Mouse (Mus musculus) neural tube, embryonic 15.5 days (tissue): ENCODE data around the gene Tnik. TPM values are rescaled to one million over a fixed set of nuclear protein-coding genes. Genes with fewer than 3 reads are reported as not detected.

ENCODE experiments used
- ATAC-seq: fragments of 200-750 bp; cut with Nextera tagmentation; 2 replicates; pipeline ENCODE4 v1.8.0; 2017; ENCODE audit warnings: mild to moderate bottlenecking, moderate TSS enrichment, moderate library complexity; ENCODE audit not compliant: low FRiP score
- H3K27ac ChIP-seq: fragments of 300-500 bp; sonication (generic); replicated peaks from 2 replicates; pipeline ENCODE4 v1.5.1; 2015; ENCODE audit warnings: mild to moderate bottlenecking, inconsistent platforms
- H3K27me3 ChIP-seq: fragments of 300-500 bp; sonication (generic); replicated peaks from 2 replicates; pipeline ENCODE4 v1.6.1; 2015; ENCODE audit warnings: inconsistent platforms
- H3K36me3 ChIP-seq: fragments of 300-500 bp; sonication (generic); 2 replicates; pipeline ENCODE4 v1.6.1; 2015; ENCODE audit warnings: inconsistent platforms
- H3K4me1 ChIP-seq: fragments of 300-500 bp; sonication (generic); 2 replicates; pipeline ENCODE4 v1.6.1; 2015; ENCODE audit warnings: inconsistent platforms
- H3K4me2 ChIP-seq: fragments of 300-500 bp; sonication (generic); 2 replicates; pipeline ENCODE4 v1.6.1; 2015; ENCODE audit warnings: inconsistent platforms, mild to moderate bottlenecking, moderate library complexity
- H3K4me3 ChIP-seq: fragments of 300-500 bp; sonication (generic); replicated peaks from 2 replicates; pipeline ENCODE4 v1.5.1; 2015; ENCODE audit warnings: mild to moderate bottlenecking, inconsistent platforms
- H3K9ac ChIP-seq: fragments of 300-500 bp; sonication (generic); replicated peaks from 2 replicates; pipeline ENCODE4 v1.6.1; 2015; ENCODE audit warnings: mild to moderate bottlenecking, inconsistent platforms
- H3K9me3 ChIP-seq: fragments of 300-500 bp; sonication (generic); replicated peaks from 2 replicates; pipeline ENCODE4 v1.6.1; 2016; ENCODE audit warnings: inconsistent platforms
- WGBS: fragments of 180-500 bp; shearing (Covaris S2); methylation state at CpG from one replicate; pipeline ENCODE4 v1.1.7; 2015; ENCODE audit warnings: mixed read lengths; 5-methylcytosine and 5-hydroxymethylcytosine counted together
- polyA plus RNA-seq: library from polyadenylated mRNA; unstranded; fragments of >200 nt; fragmentation: Nextera tagmentation; extraction: Ambion mirVana; gene quantifications from 2 replicates; pipeline ENCODE4 v1.2.1, GENCODE M21; 2015

The Tnik gene
- polyA plus RNA-seq, 1 experiment from 2014 or later = 67.3 TPM

DNA sequence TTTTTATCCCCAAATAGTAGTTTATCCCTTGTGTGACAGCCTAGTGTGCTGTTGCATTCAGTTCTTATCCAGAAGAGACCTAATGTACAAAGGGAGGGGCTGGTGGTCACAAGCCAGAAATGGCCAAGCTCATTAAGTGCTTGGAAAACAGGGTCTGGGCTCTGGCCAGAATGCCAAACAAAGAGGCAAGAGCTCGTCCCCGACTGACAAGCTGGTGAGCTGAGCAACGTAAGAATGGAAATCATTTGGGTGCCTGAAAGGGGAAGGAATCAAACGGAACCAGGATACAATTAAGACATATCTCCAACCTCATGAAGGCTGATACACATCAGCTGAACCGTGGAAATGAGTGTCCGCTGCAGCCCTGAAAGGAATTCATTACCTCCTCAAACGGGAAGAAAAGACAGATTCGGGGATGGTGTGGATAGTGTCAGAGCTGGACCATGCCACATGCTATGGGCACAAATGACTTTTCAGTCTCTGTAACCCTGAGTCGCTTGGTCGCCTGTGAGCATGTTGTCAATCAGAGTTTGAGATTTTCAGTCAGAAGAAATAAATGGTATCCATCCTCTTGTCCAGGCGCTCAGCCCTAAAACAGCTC, 120.6 kb downstream of the Tnik start:
- Histone ChIP-seq H3K4me3 (no peak overlapping the region), H3K9me3 (no peaks in the 10 kb centered on the region), H3K36me3 (no peaks in the 10 kb centered on the region), H3K27me3 (no peaks in the 10 kb centered on the region), H3K4me1 (peaks cover 28% of the 10 kb centered on the region), H3K4me2 (peak overlapping the region; percentile 26), H3K9ac (no peak overlapping the region), H3K27ac (peak overlapping the region; percentile 38)
- ATAC-seq = no peak
- 41% methylated on average over 11 of the region's 11 CpGs for WGBS

DNA sequence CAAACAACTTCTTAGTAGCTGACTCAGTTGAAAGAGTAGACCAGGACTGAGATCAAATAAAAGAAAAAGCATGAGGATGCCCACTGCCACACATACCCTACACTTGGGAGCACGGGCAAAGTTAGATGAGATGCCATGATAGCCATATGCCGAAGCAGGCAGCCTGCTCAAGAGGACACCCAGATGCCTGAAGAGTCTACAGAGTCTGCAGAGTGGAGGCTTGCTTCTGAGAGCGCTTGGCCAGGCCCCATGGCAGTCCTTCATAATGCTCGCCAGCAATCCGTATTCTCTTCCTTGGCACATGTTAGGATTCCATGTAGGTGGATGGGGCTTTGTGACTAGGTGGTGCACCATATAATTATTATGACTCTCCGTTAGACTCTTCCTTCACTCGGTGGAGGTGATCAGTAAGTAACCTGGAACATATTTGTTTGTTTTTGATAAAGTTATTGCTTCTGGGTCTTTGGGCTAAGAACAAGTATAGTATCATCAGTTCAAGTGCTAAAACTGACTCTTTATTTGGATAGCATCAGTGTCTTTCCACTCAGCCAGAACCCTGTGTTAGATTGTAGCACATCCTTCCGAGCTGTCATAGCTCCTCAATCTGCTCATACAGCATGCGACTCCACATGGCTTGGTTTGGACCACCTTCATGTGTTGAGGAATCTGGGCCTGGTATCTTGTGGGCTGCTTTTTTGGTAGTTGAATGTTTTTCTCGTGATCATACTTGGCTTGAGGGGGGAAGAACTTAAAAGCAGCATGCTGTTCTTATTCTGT, 122.4 kb downstream of the Tnik start:
- Histone ChIP-seq H3K9ac (no peak overlapping the region), H3K27ac (peak overlapping the region; percentile 28; the same call in 1 of the 2 replicates), H3K4me3 (no peak overlapping the region), H3K4me1 (peaks cover 28% of the 10 kb centered on the region), H3K4me2 (no peak overlapping the region), H3K36me3 (no peaks in the 10 kb centered on the region), H3K9me3 (no peaks in the 10 kb centered on the region), H3K27me3 (no peaks in the 10 kb centered on the region)
- ATAC-seq = no peak; the same call in 1 of the 2 replicates
- WGBS = 94% methylated on average over 10 of the region's 10 CpGs

DNA sequence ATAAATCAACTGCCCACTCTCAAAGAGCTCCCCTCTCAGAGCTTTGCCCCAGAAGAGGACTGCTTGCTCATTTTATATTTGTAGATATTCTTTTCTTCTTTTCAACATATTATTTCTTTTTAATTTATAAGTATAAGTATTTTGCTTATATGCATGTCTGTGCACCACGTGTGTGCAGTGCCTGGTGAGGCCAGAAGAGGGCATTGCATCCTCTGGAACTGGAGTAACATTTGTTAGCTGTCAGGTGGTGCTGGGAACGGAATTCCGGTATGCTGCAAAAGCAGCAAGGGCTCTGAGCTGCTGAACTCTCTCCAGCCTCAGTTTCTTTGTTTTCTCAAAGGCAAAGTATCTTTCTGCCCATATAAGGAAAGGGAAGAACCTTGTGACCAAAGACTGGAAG, 125.5 kb downstream of the Tnik start:
- H3K9me3 ChIP-seq = no peaks in the 10 kb centered on the region
- peaks cover 16% of the 10 kb centered on the region for H3K4me1 ChIP-seq
- no peak overlapping the region for H3K27ac ChIP-seq
- no peak for ATAC-seq
- H3K9ac ChIP-seq = no peak overlapping the region
- H3K36me3 ChIP-seq = no peaks in the 10 kb centered on the region
- H3K4me3 ChIP-seq = no peak overlapping the region
- 87% methylated on average over 3 of the region's 3 CpGs for WGBS
- H3K27me3 ChIP-seq = no peaks in the 10 kb centered on the region
- H3K4me2 ChIP-seq = no peak overlapping the region

DNA sequence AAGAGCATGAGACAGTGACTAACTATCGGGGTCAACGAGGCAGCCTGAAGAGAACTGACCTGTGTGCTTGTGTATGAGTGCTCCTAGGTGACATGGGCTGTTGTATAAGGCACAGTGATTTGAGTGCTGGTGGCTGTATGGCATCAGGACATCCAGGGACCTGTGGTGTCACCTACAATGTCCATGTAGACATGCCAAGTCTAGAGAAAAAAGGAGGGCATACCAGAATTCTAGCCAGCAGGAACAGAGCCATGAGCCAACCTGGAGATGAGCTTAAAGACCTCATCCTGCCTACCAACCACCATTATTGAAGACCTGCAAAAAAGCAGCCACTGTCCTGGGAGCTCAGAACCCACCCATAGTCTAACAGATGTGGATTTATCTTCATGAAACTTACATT, 127.2 kb downstream of the Tnik start:
- H3K4me1 ChIP-seq = peaks cover 2% of the 10 kb centered on the region; the same call in 1 of the 2 replicates
- no peak overlapping the region for H3K9ac ChIP-seq
- H3K36me3 ChIP-seq = no peaks in the 10 kb centered on the region
- no peak for ATAC-seq
- H3K27ac ChIP-seq = no peak overlapping the region
- no peak overlapping the region for H3K4me2 ChIP-seq
- no peaks in the 10 kb centered on the region for H3K27me3 ChIP-seq
- H3K4me3 ChIP-seq = no peak overlapping the region
- H3K9me3 ChIP-seq = no peaks in the 10 kb centered on the region
- WGBS = 91% methylated on average over 2 of the region's 2 CpGs

DNA sequence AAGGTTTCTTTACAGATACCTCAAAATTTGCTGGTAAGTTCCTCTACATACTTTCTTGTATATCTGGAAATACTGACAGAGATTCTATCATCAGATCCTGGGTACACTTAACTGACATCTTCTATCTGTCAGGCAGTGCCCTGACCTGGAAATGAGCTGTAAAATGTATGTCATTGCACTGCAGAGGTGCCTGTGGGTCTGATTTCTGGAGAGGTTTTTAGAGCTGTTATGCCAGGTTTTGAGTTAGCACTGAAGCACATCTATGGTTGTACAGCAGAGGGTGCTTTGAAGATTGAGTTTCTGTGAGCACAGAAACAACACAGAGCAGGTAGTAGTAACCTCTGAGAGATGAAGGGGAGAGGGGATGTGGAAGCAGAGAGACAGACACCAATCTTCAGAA, 129.5 kb downstream of the Tnik start:
- H3K36me3 ChIP-seq = no peaks in the 10 kb centered on the region
- H3K27me3 ChIP-seq = no peaks in the 10 kb centered on the region
- H3K9ac ChIP-seq = no peak overlapping the region
- no peaks in the 10 kb centered on the region for H3K9me3 ChIP-seq
- H3K4me3 ChIP-seq = no peak overlapping the region
- no peak for ATAC-seq
- no peak overlapping the region for H3K27ac ChIP-seq
- no peak overlapping the region for H3K4me2 ChIP-seq
- no peaks in the 10 kb centered on the region for H3K4me1 ChIP-seq

DNA sequence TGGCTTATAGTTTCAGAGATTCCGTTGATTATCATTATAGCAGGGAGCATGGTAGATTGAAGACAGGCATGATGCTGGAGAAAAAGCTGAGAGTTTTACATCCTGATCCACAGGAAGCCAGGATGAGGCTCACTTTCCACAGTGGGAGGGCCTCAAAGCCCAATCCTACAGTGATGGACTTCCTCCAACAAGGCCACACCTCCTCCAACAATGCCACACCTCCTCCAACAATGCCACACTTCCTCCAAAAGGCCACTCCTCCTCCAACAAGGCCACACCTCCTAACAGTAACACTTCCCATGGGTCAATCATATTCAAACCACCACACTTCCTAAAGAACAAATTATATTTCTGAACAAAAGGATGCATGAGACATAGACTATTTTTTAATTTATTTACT, 135.8 kb downstream of the Tnik start:
- Histone ChIP-seq H3K4me2 (no peak overlapping the region), H3K27ac (no peak overlapping the region), H3K27me3 (no peaks in the 10 kb centered on the region), H3K9me3 (no peaks in the 10 kb centered on the region), H3K36me3 (no peaks in the 10 kb centered on the region), H3K4me1 (peaks cover 17% of the 10 kb centered on the region), H3K4me3 (no peak overlapping the region), H3K9ac (no peak overlapping the region)
- no peak for ATAC-seq
- WGBS = 97% methylated on average over 1 of the region's 1 CpGs

DNA sequence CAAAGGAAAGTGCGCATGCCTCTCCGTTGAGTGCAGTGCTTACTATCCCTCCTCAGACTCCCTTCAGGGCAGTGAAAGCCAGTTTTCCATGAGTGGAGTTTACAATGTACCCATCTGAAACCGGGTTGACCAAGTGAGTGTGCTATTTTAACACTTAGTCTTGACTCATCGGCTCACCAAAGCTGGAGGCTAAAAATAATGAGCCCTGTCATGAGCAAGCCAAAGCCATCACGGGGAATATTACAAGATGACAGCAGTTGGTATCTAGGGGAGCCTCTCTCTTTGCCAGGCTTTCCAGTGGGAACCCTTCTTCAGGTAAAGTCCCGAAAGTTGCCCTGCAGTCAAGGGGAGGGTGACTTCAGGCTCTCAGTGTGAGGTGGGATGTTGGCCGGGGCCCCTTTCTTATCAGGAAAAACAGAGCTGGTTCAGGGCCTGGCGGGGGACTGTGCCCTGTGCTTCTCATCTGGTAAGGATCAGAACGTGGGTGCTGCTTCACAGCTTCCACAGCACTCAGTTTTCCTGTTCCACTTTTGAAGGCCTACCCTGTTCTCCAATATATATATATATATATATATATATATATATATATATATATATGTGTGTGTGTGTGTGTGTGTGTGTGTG, 136.7 kb downstream of the Tnik start:
- Histone ChIP-seq H3K4me3 (no peak overlapping the region), H3K36me3 (no peaks in the 10 kb centered on the region), H3K9ac (no peak overlapping the region), H3K4me2 (no peak overlapping the region), H3K27me3 (no peaks in the 10 kb centered on the region), H3K4me1 (peaks cover 18% of the 10 kb centered on the region), H3K27ac (no peak overlapping the region), H3K9me3 (no peaks in the 10 kb centered on the region)
- WGBS = 88% methylated on average over 9 of the region's 9 CpGs
- no peak for ATAC-seq

DNA sequence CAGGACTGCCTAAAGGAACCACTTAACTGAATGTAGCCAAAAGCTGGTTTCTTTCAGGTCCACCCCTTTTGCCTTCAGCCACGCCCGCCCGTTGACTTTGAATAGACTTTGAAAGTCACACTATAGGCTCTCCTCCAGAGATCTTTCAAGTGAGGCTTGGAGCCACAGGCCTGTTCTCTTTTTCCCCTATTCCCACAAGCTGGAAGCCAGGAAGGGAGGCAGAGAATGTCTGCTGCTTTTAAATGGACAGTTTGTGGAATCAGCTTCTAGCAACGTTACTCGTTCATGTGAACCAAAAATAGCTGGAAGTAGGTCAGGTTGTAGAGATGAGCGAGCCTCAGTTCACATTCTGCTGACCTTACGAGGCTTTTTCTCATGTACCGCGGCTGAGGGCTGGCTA, 138.3 kb downstream of the Tnik start:
- peaks cover 21% of the 10 kb centered on the region for H3K4me1 ChIP-seq
- H3K9me3 ChIP-seq = no peaks in the 10 kb centered on the region
- no peak overlapping the region for H3K27ac ChIP-seq
- no peaks in the 10 kb centered on the region for H3K27me3 ChIP-seq
- WGBS = 68% methylated on average over 9 of the region's 9 CpGs
- H3K4me3 ChIP-seq = no peak overlapping the region
- no peak overlapping the region for H3K4me2 ChIP-seq
- no peak overlapping the region for H3K9ac ChIP-seq
- ATAC-seq = no peak
- no peaks in the 10 kb centered on the region for H3K36me3 ChIP-seq

DNA sequence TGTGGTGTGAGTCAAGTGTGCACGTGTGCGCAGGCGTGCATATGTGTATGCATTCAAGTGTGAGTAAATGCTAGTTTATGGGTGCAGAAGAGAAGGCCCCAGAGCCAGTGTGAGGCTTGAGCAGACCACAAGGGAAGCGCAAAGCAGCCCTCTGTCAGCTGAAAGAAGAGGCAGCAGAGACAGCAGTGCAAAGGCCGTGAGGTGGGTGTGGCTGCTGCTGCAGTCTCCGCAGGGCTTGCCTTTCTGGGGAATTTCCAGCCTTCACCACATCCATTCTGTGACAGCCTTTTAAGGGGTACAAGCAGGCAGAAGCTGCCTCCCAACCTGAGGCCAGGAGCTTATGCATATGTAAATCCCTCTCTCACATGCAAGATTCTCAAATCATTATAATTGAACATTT, 139.2 kb downstream of the Tnik start:
- Histone ChIP-seq H3K4me2 (no peak overlapping the region), H3K36me3 (no peaks in the 10 kb centered on the region), H3K4me1 (peaks cover 21% of the 10 kb centered on the region), H3K27me3 (no peaks in the 10 kb centered on the region), H3K4me3 (no peak overlapping the region), H3K9me3 (no peaks in the 10 kb centered on the region), H3K9ac (no peak overlapping the region), H3K27ac (0 out of 2 replicates have a peak overlapping the region, but pooled peaks have one; percentile 23)
- no peak for ATAC-seq
- 54% methylated on average over 6 of the region's 6 CpGs for WGBS

DNA sequence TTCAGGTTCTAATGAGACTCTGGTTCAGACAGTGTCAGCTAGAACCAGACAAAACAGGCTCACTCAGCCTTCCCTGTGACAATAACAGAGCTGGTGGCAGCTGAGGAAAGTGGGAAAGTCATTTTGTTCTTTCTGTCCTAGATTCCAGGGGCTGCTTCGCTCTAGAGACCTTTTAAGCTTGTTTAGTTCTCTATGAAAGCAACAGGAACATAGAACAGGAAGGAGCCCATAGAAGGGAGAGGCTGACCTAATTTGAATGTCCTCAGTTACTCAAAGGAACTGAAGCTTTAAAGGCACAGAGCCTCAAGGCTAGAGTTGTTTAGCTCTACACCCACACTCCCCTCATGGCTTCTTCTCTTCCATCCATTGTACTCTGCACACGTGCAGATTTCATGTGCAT, 142.4 kb downstream of the Tnik start:
- H3K4me3 ChIP-seq = no peak overlapping the region
- no peak overlapping the region for H3K27ac ChIP-seq
- H3K36me3 ChIP-seq = no peaks in the 10 kb centered on the region
- peaks cover 23% of the 10 kb centered on the region; the same call in 1 of the 2 replicates for H3K4me1 ChIP-seq
- 77% methylated on average over 2 of the region's 2 CpGs for WGBS
- H3K9me3 ChIP-seq = no peaks in the 10 kb centered on the region
- H3K4me2 ChIP-seq = no peak overlapping the region
- ATAC-seq = no peak
- no peaks in the 10 kb centered on the region for H3K27me3 ChIP-seq
- H3K9ac ChIP-seq = no peak overlapping the region

DNA sequence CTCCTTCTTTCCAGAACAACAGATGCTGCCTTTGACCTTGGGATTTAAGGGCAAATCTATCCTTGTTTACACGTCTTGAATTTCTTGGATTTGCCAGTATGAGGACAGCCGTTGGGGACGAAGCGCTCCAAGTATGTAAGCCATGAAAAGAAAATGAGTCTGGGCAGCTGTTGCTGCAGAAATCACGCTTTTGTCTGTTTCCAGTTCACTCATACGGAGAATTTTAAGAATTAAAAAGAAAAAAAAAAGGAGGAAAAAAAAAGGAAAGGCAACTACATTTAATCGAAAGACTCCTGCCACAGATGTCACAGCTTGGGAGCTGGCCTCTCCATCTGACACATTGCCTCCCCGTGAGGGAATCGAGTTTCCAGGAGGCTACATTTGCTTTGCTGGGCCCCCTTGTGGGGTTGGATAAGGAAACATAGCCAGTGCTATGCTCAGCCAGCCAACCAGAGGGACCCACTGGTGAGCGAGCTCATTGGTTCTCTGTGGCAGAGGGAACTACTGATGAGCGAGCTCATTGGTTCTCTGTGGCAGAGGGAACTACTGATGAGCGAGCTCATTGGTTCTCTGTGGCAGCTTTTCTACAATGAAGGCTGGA, 145.9 kb downstream of the Tnik start:
- Histone ChIP-seq H3K36me3 (no peaks in the 10 kb centered on the region), H3K9ac (no peak overlapping the region), H3K4me1 (peaks cover 12% of the 10 kb centered on the region; the same call in 1 of the 2 replicates), H3K27me3 (no peaks in the 10 kb centered on the region), H3K4me2 (no peak overlapping the region; the same call in 1 of the 2 replicates), H3K4me3 (no peak overlapping the region), H3K27ac (peak overlapping the region; percentile 52), H3K9me3 (no peaks in the 10 kb centered on the region)
- 59% methylated on average over 12 of the region's 12 CpGs for WGBS
- ATAC-seq = peak; percentile 75
